Mouse (Mus musculus) liver, embryonic 12.5 days (tissue): Measurements from ENCODE around the gene Syne3. TPM values are rescaled to one million over a fixed set of nuclear protein-coding genes. Genes with fewer than 3 reads are reported as not detected.

Experiments used
- ATAC-seq: fragments of 200-750 bp; cut with Nextera tagmentation; 2 replicates; pipeline ENCODE4 v1.8.0; 2017; ENCODE audit warnings: moderate number of reproducible peaks, mild to moderate bottlenecking, moderate library complexity
- H3K27ac ChIP-seq: fragments of 300-500 bp; sonication (generic); 2 replicates; pipeline ENCODE4 v1.5.1; 2016; ENCODE audit warnings: mild to moderate bottlenecking
- H3K27me3 ChIP-seq: fragments of 300-500 bp; sonication (generic); replicated peaks from 2 replicates; pipeline ENCODE4 v1.6.1; 2016; ENCODE audit warnings: mild to moderate bottlenecking, moderate library complexity
- H3K36me3 ChIP-seq: fragments of 300-500 bp; sonication (generic); 2 replicates; pipeline ENCODE4 v1.6.1; 2016; ENCODE audit warnings: mild to moderate bottlenecking, moderate library complexity
- H3K4me1 ChIP-seq: fragments of 300-500 bp; sonication (generic); 2 replicates; pipeline ENCODE4 v1.6.1; 2016
- H3K4me2 ChIP-seq: fragments of 300-500 bp; sonication (generic); 2 replicates; pipeline ENCODE4 v1.6.1; 2016; ENCODE audit warnings: mild to moderate bottlenecking, moderate library complexity
- H3K4me3 ChIP-seq: fragments of 300-500 bp; sonication (generic); 2 replicates; pipeline ENCODE4 v1.5.1; 2016; ENCODE audit warnings: mild to moderate bottlenecking, moderate library complexity
- H3K9ac ChIP-seq: fragments of 300-500 bp; sonication (generic); 2 replicates; pipeline ENCODE4 v1.6.1; 2016; ENCODE audit warnings: mild to moderate bottlenecking, moderate library complexity
- H3K9me3 ChIP-seq: fragments of 300-500 bp; sonication (generic); replicated peaks from 2 replicates; pipeline ENCODE4 v1.6.1; 2016; ENCODE audit warnings: mild to moderate bottlenecking, moderate library complexity
- WGBS: fragments of 180-500 bp; shearing (Covaris S2); methylation state at CpG from one replicate; pipeline ENCODE4 v1.1.7; 2016; ENCODE audit not compliant: insufficient replicate concordance; 5-methylcytosine and 5-hydroxymethylcytosine counted together
- microRNA-seq: library from miRNA; unstranded; fragments of <30 nt; microRNA quantifications from one replicate; pipeline ENCODE4, GENCODE M21; 2017
- polyA plus RNA-seq: library from polyadenylated mRNA; unstranded; fragments of >200 nt; fragmentation: Nextera tagmentation; extraction: Ambion mirVana; gene quantifications from 2 replicates; pipeline ENCODE4 v1.2.1, GENCODE M21; 2016

Syne3 gene
- polyA plus RNA-seq, 1 experiment from 2014 or later = 2.1 TPM

GRCm38 (mm10) chr12:104897051-104897618 lies 112.5 kb downstream of the Syne3 start:
- Histone ChIP-seq H3K36me3 (no peaks in the 10 kb centered on the region), H3K4me2 (no peak overlapping the region), H3K27me3 (no peaks in the 10 kb centered on the region), H3K9ac (no peak overlapping the region), H3K27ac (no peak overlapping the region), H3K4me1 (no peaks in the 10 kb centered on the region), H3K9me3 (peaks cover 5% of the 10 kb centered on the region; the same call in 1 of the 2 replicates), H3K4me3 (no peak overlapping the region)
- ATAC-seq = no peak
- WGBS = 58% methylated on average over 8 of the region's 8 CpGs

DNA sequence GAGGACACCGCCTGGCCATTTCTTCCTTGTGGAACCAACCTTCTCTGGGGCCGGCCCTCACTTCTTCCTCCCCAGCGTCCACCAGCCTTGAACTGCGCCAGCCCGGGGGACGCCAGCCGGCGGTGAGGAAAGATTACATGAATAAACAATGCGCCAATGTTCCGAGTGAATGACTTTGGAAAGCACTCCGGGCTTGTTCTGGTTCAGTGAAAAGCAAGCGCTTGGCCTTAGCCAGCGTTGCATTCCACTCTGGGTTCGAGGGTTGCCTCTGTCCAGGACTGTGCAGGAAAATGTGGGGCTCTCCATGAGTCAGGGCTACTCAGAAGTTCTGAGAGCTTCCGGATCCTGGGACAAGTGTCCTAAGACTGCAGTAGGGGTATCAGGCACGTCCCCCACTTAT lies 113.0 kb downstream of the Syne3 start:
- Histone ChIP-seq H3K36me3 (no peaks in the 10 kb centered on the region), H3K9ac (no peak overlapping the region), H3K27me3 (no peaks in the 10 kb centered on the region), H3K4me3 (no peak overlapping the region), H3K4me2 (no peak overlapping the region), H3K27ac (no peak overlapping the region), H3K4me1 (no peaks in the 10 kb centered on the region), H3K9me3 (peaks cover 5% of the 10 kb centered on the region; the same call in 1 of the 2 replicates)
- 67% methylated on average over 16 of the region's 16 CpGs for WGBS
- ATAC-seq = no peak

GRCm38 (mm10) chr12:104892245-104892644 lies 117.4 kb downstream of the Syne3 start:
- H3K36me3 ChIP-seq = no peaks in the 10 kb centered on the region
- no peaks in the 10 kb centered on the region for H3K27me3 ChIP-seq
- no peak overlapping the region for H3K9ac ChIP-seq
- no peak overlapping the region for H3K4me2 ChIP-seq
- ATAC-seq = no peak
- peaks cover 5% of the 10 kb centered on the region; the same call in 1 of the 2 replicates for H3K9me3 ChIP-seq
- no peak overlapping the region for H3K4me3 ChIP-seq
- H3K4me1 ChIP-seq = peaks cover 4% of the 10 kb centered on the region; the same call in 1 of the 2 replicates
- no peak overlapping the region for H3K27ac ChIP-seq
- WGBS = 77% methylated on average over 3 of the region's 3 CpGs

GRCm38 (mm10) chr12:104890066-104890465 lies 119.5 kb downstream of the Syne3 start:
- WGBS = 65% methylated on average over 8 of the region's 8 CpGs
- Histone ChIP-seq H3K4me2 (no peak overlapping the region), H3K36me3 (no peaks in the 10 kb centered on the region), H3K9ac (no peak overlapping the region), H3K27ac (no peak overlapping the region), H3K27me3 (no peaks in the 10 kb centered on the region), H3K4me3 (no peak overlapping the region), H3K4me1 (peaks cover 4% of the 10 kb centered on the region; the same call in 1 of the 2 replicates), H3K9me3 (peaks cover 5% of the 10 kb centered on the region; the same call in 1 of the 2 replicates)
- no peak for ATAC-seq

DNA sequence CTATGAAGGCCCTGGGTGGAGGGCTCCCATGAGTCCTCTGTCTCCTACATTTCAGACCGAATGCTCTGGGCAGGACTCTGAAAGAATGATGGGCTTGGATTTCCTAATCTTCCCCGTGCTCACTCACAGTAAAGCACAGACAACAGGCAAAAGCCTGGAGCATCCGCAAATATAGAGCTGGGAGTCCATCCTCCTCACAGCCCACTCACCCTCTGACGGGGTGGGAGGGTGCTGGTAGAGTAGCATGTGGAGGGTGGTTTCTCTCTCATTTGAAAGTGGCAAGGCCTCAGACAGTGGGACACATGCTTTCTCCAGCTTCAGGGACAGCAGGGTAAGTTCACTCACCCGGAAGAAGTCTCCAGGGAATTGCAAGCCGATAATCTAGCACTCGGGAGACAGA lies 123.5 kb downstream of the Syne3 start:
- ATAC-seq = no peak
- 77% methylated on average over 7 of the region's 7 CpGs for WGBS
- no peaks in the 10 kb centered on the region for H3K36me3 ChIP-seq
- H3K4me1 ChIP-seq = peaks cover 4% of the 10 kb centered on the region; the same call in 1 of the 2 replicates
- no peak overlapping the region for H3K9ac ChIP-seq
- no peaks in the 10 kb centered on the region for H3K27me3 ChIP-seq
- no peak overlapping the region for H3K4me3 ChIP-seq
- H3K27ac ChIP-seq = no peak overlapping the region
- no peak overlapping the region for H3K4me2 ChIP-seq
- H3K9me3 ChIP-seq = no peaks in the 10 kb centered on the region

DNA sequence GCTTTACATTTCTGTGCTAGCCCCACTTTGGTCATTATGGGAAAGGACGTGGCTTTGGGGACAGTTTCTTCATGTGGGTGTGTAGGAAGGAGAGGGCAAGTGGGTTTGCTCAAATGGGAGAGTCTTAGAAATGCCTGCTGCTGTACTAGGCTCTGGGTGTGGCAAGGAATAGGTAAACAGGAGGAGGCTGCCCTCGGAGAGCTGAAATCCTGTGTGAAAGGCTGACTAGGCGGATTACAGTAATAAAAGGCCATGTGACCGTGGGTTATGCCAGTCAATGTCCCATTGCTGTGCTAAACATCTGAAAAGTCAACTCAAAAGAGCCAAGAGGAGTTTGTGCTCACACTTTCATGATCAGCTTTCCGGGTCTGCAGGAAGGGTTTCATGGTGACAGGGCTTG lies 127.1 kb downstream of the Syne3 start:
- H3K4me1 ChIP-seq = no peaks in the 10 kb centered on the region
- no peaks in the 10 kb centered on the region for H3K27me3 ChIP-seq
- no peak overlapping the region for H3K4me3 ChIP-seq
- WGBS = 46% methylated on average over 5 of the region's 5 CpGs
- no peak overlapping the region for H3K9ac ChIP-seq
- no peaks in the 10 kb centered on the region for H3K36me3 ChIP-seq
- H3K4me2 ChIP-seq = no peak overlapping the region
- no peaks in the 10 kb centered on the region for H3K9me3 ChIP-seq
- ATAC-seq = no peak
- no peak overlapping the region for H3K27ac ChIP-seq

DNA sequence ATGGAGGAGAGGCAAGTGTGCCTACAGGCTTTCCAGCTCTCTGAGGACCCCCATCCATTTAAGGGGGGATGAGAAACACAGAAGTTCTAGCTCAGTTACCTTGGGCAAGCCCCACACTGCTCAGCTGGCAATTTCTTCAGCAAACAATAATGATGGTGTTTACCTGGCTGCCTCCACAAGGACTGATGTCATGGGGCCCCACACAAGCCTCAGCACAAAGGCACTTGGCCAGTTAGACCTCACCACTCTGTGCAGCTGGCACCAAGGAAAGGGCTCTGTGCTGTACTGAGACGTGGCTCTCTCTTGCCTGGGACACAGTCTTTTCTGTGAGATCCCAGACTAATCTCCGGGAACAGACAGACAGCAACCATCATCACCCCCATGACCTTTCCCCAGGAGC lies 127.5 kb downstream of the Syne3 start:
- no peak overlapping the region for H3K9ac ChIP-seq
- WGBS = 59% methylated on average over 2 of the region's 2 CpGs
- H3K4me2 ChIP-seq = no peak overlapping the region
- no peak overlapping the region for H3K4me3 ChIP-seq
- no peaks in the 10 kb centered on the region for H3K9me3 ChIP-seq
- H3K36me3 ChIP-seq = no peaks in the 10 kb centered on the region
- ATAC-seq = no peak
- H3K27me3 ChIP-seq = no peaks in the 10 kb centered on the region
- H3K4me1 ChIP-seq = no peaks in the 10 kb centered on the region
- H3K27ac ChIP-seq = no peak overlapping the region

GRCm38 (mm10) chr12:104881518-104882060 lies 128.0 kb downstream of the Syne3 start:
- Histone ChIP-seq H3K4me1 (no peaks in the 10 kb centered on the region), H3K27ac (no peak overlapping the region), H3K4me2 (no peak overlapping the region), H3K27me3 (0 out of 2 replicates have a peak, but pooled peaks cover 3% of the 10 kb centered on the region), H3K4me3 (no peak overlapping the region), H3K9me3 (no peaks in the 10 kb centered on the region), H3K9ac (no peak overlapping the region), H3K36me3 (no peaks in the 10 kb centered on the region)
- whole genome bisulfite sequencing = 50% methylated on average over 4 of the region's 4 CpGs
- no peak for ATAC-seq

GRCm38 (mm10) chr12:104880367-104880766 lies 129.2 kb downstream of the Syne3 start:
- Histone ChIP-seq H3K9me3 (no peaks in the 10 kb centered on the region), H3K9ac (no peak overlapping the region), H3K27me3 (0 out of 2 replicates have a peak, but pooled peaks cover 5% of the 10 kb centered on the region), H3K4me1 (no peaks in the 10 kb centered on the region), H3K4me3 (no peak overlapping the region), H3K36me3 (no peaks in the 10 kb centered on the region), H3K27ac (no peak overlapping the region), H3K4me2 (no peak overlapping the region)
- 77% methylated on average over 12 of the region's 12 CpGs for WGBS
- no peak for ATAC-seq

Small RNA genes within 50 kb of the gene (microRNA-seq; reads per million reads assigned to microRNA genes)
- gene Mir3069 = 6.0 reads per million, percentile 11 among the genes with 10 or more reads in this experiment

Other genes starting within 250 kb of the Syne3 start
- 0.37 and 0.38 TPM in 2 replicates for gene Clmn, start 144.7 kb downstream of the Syne3 start, polyA plus RNA-seq
- gene Glrx5, start 22.9 kb upstream of the Syne3 start, polyA plus RNA-seq = 719 and 730 TPM in 2 replicates
- gene Tcl1b2, start 136.2 kb upstream of the Syne3 start, polyA plus RNA-seq = not detected in 2 replicates
- gene Tcl1b1, start 149.9 kb upstream of the Syne3 start, polyA plus RNA-seq = not detected in 2 replicates
- gene Tcl1b5, start 166.5 kb upstream of the Syne3 start, polyA plus RNA-seq = not detected in 2 replicates
- gene Tcl1b3, start 181.2 kb upstream of the Syne3 start, polyA plus RNA-seq = not detected in 2 replicates
- not detected in 2 replicates for gene Tcl1b4, start 192.1 kb upstream of the Syne3 start, polyA plus RNA-seq
- gene Tcl1, start 213.0 kb upstream of the Syne3 start, polyA plus RNA-seq = not detected in 2 replicates